ENCODE assay signal across 13 mouse cellular contexts in the genomic region with DNA sequence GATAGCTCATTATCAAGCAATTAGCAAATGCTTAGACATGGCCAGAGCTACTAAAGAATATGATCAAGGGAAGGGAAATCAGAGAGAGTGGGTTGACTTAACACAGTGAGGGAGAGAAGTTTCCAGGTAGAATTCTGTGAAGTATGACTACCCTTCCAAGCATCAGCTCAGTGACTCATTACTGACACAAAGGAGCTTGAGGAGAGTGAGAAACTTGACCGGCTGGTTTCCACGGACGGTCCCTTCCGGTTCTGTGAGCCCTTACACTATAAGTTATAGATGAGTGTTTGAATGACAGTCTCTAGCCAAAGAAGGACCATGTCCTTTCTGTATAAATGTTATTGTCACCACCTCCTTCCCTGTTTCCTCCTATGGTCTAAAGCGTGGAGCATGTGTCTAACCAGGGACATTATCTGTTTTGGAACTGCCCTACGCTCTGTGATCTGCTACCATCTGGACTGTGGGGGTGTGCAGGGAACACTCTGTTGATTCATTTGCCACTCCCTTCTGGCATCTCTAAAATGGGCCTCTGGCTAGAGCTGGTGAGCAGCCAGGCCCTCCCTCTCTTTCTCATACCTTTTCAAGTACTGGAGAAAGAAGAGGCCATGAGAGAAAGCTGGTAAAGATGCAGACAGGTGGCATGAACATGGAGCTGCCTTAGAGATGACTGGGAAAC.
DNase-seq lines count a peak whose midpoint lies in the region; ATAC-seq and TF ChIP-seq lines count a peak whose summit lies in the region.
"Had no signal": no experiment of that assay in that cellular context is flagged by ENCODE, and none has a peak within 500 bp of the region (broad histone marks: within the 10 kb centered on the region; RNA-seq: fewer than 3 reads in every experiment).

No protein-coding gene starts in this region.

- WGBS in lung, embryonic 16.5 days: 52% methylated on average over 6 of the region's 6 CpGs
- WGBS in stomach, postnatal 0 days: 63% methylated on average over 6 of the region's 6 CpGs
- 93% methylated on average over 6 of the region's 6 CpGs for WGBS in forebrain, embryonic 10.5 days

- H3K4me3 ChIP-seq in lung, embryonic 16.5 days (ENCODE audit: low read length): no peak overlapping the region
- H3K4me3 ChIP-seq in stomach, postnatal 0 days (ENCODE audit: low read depth, low read length): no peak overlapping the region
- H3K4me3 ChIP-seq in forebrain, embryonic 10.5 days: no peak overlapping the region
- H3K4me3 ChIP-seq: limb, embryonic 13.5 days had no signal

- H3K9me3 ChIP-seq in lung, embryonic 16.5 days (ENCODE audit: control insufficient read depth, low read length): no peaks in the 10 kb centered on the region
- H3K9me3 ChIP-seq in stomach, postnatal 0 days (ENCODE audit: control insufficient read depth, low read length): no peaks in the 10 kb centered on the region
- H3K9me3 ChIP-seq in forebrain, embryonic 10.5 days: no peaks in the 10 kb centered on the region
- H3K9me3 ChIP-seq: limb, embryonic 13.5 days had no signal

- no peak for DNase-seq in lung, adult 18-20 months
- DNase-seq in cerebellum, postnatal 36 days: peak; percentile 48 to 54
- DNase-seq in layer of hippocampus, postnatal 36 days: peak; percentile 77 to 81
- DNase-seq in stomach, postnatal 0 days (ENCODE audit: low spot score): peak; percentile 53
- no peak for DNase-seq in heart, adult 11 months
- no peak for DNase-seq in forebrain, embryonic 10.5 days (ENCODE audit: extremely low spot score, low spot score)
- no peak for DNase-seq in lung, postnatal 14 days
- DNase-seq: gastrocnemius, postnatal 10 days; lung, postnatal 10 days; midbrain, embryonic 14.5 days had no signal

- TF ChIP-seq EP300 in stomach, postnatal 0 days (optimal IDR thresholded peaks at IDR 0.05): no peak

- no peak overlapping the region for H3K9ac ChIP-seq in lung, embryonic 16.5 days (ENCODE audit: low read length)
- no peak overlapping the region for H3K9ac ChIP-seq in stomach, postnatal 0 days (ENCODE audit: low read length)
- H3K9ac ChIP-seq: limb, embryonic 13.5 days had no signal

- no peak for TF ChIP-seq CTCF in stomach, postnatal 0 days (IDR thresholded peaks at IDR 0.05; ENCODE audit: low read depth)

- no peaks in the 10 kb centered on the region for H3K27me3 ChIP-seq in lung, embryonic 16.5 days (ENCODE audit: control insufficient read depth, insufficient read depth, low read depth, low read length)
- H3K27me3 ChIP-seq in stomach, postnatal 0 days (ENCODE audit: control insufficient read depth, insufficient read depth, low read length): no peaks in the 10 kb centered on the region
- no peaks in the 10 kb centered on the region for H3K27me3 ChIP-seq in forebrain, embryonic 10.5 days (ENCODE audit: poor library complexity, severe bottlenecking)

- H3K27ac ChIP-seq in lung, embryonic 16.5 days (ENCODE audit: low read length): no peak overlapping the region
- no peak overlapping the region for H3K27ac ChIP-seq in stomach, postnatal 0 days (replicated peaks)
- no peak overlapping the region for H3K27ac ChIP-seq in forebrain, embryonic 10.5 days
- H3K27ac ChIP-seq: limb, embryonic 13.5 days had no signal

- H3K36me3 ChIP-seq in lung, embryonic 16.5 days (ENCODE audit: control insufficient read depth, insufficient read depth, low read length): no peaks in the 10 kb centered on the region
- no peaks in the 10 kb centered on the region for H3K36me3 ChIP-seq in stomach, postnatal 0 days (ENCODE audit: control insufficient read depth, insufficient read depth, low read length)
- no peaks in the 10 kb centered on the region for H3K36me3 ChIP-seq in forebrain, embryonic 10.5 days (replicated peaks)
- H3K36me3 ChIP-seq: limb, embryonic 13.5 days had no signal

- 0 out of 2 replicates have a peak, but pooled peaks have one; percentile 20 for ATAC-seq in lung, embryonic 16.5 days (ENCODE audit: low read depth)
- peak; percentile 88 for ATAC-seq in stomach, postnatal 0 days (ENCODE audit: low FRiP score, low TSS enrichment)
- ATAC-seq: hindbrain, embryonic 16.5 days had no signal

- no peak overlapping the region for H3K4me2 ChIP-seq in lung, embryonic 16.5 days (ENCODE audit: low read depth, low read length)
- no peak overlapping the region for H3K4me2 ChIP-seq in stomach, postnatal 0 days (replicated peaks; ENCODE audit: low read depth)
- H3K4me2 ChIP-seq: limb, embryonic 13.5 days had no signal

- H3K4me1 ChIP-seq in lung, embryonic 16.5 days (replicated peaks; ENCODE audit: control insufficient read depth, insufficient read depth, low read length): no peaks in the 10 kb centered on the region
- no peaks in the 10 kb centered on the region; the same call in 1 of the 2 replicates for H3K4me1 ChIP-seq in stomach, postnatal 0 days (replicated peaks; ENCODE audit: control insufficient read depth, insufficient read depth)
- H3K4me1 ChIP-seq in forebrain, embryonic 10.5 days: peaks cover 5% of the 10 kb centered on the region; the same call in 1 of the 2 replicates

Comparison
In these comparisons a context has a peak if more than half of its experiments do, and no peak if none do; other contexts are left out.
1. DNase-seq: peak in cerebellum, postnatal 36 days (2 of 2), layer of hippocampus, postnatal 36 days (2 of 2) and stomach, postnatal 0 days (single experiment); none in lung, adult 18-20 months (0 of 2), heart, adult 11 months (single experiment), forebrain, embryonic 10.5 days (single experiment) and lung, postnatal 14 days (single experiment).